Mouse (Mus musculus) liver, embryonic 18 days (tissue): ENCODE measurements around the gene Fcer2a. TPM values are rescaled to one million over a fixed set of nuclear protein-coding genes. Genes with fewer than 3 reads are reported as not detected.

Experiments
- polyA plus RNA-seq: library from polyadenylated mRNA; depleted of rRNA; stranded (reverse); fragments of >200 nt; gene quantifications from 2 replicates; pipeline ENCODE4 v1.2.3, GENCODE M21; 2012; rRNA removed

Fcer2a gene
- polyA plus RNA-seq = 0.01 and 0.02 TPM in 2 replicates

DNA sequence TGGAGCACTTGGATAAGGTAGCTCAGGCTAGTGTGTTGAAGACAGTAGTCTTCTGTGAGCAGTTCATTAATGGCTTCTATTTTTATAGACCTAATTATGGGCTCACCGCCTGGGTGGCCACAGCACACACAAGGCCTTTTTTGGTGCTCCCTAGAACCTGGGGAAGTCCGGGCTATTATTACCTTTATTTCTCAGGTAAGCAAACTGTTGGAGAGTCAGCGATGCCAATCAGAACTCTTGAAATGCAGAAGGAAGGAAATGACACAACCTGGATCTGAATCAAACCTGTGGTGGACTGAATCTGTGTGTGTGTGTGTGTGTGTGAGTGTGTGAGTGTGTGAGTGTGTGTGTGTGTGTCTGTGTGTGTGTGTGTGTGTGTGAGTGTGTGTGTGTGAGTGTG, at the start of gene Fcer2a:
Gene Fcer2a (minus strand): TSS at position 55 of the 400 bp plus-strand sequence.

DNA sequence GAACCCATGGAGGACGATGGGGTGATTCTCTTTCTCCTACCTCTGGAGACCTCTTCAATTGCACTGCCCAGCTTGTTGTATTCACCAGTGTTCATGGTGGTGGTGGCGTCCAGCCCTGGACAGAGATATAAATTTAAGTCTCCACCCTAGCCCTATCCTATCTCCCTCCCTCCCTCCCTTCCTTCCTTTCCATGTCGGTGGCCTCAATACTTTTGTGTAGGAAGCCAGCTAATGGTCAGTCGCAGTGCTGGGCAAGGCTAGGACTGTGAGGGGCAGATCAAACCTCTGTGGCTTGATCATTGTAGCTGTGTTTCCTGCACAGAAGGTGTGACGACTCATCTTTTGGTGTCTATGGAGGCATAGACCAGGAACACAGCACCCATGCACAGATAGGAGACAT, 26.6 kb upstream of the Fcer2a start, which contains the start of gene Clec4g:
Gene Clec4g (minus strand): TSS at position 101 of the 400 bp plus-strand sequence.

DNA sequence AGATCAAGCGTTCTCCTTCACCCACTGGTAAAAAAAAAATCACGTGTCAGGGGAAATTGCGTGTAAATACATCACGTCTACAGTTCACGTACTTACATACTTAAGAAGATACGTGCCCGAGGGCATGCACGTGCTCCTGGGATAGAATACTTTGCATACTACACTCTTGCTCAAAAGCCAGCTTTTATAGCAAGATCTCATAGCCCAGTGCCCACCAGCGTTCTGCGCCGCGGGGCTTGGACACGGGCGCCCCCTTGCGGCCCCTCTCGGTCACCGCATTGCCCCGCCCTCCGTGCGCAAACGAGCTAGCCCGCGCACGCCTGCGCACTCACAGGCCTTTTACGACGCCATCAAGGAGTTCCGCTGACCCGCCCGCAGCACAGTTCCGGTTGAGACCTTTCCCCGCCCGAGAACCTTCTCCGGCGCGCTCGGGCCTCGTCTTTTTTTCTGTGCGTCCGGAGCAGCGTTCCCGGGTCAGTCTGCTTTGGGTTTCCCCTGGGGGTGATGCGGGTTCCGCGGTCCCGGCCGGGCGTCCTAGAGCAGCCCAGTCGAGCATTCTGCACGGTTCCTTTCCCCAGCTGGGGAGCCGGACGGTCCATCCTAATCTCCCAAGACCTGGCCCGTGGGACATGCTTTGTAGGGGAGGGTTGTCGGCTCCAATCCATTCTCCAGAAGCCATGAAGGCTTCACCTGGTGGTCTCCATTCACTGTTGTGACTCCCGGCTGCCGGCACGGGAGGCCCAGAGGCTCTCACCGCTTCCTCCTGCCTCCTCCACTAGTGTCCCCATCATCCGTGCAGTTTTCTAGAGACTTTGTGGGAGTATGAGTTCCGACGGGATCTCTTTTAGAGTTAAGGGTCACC, 17.6 kb downstream of the Fcer2a start, which contains the start of gene Trappc5:
Gene Trappc5 (plus strand): TSS at position 169 of the 862 bp plus-strand sequence.

GRCm38 (mm10) chr8:3671980-3672491, 21.9 kb downstream of the Fcer2a start, which contains the start of gene Fcor:
Gene Fcor (minus strand): TSS chr8:3672362.

DNA sequence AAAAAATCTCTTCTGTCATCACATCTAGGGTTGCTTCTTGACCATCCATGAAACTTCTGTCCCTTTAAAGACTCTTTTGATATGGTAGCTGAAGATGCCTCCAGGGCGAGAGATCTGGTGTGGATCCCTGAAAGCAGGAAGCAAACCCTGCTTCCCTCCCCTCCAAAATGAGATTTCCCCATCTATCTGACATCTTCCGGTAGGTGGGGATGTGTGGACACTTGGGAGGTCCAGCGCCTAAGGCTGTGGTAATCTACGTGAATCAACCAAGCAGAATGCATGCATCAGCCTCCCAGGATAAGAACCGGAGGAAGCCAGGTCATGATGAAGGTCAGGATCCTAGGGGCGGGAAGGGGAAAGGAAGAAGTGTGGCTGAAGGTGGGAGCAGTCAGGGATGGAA, 28.5 kb downstream of the Fcer2a start, which contains the start of gene Mcemp1:
Gene Mcemp1 (plus strand): TSS at position 248 of the 400 bp plus-strand sequence.

DNA sequence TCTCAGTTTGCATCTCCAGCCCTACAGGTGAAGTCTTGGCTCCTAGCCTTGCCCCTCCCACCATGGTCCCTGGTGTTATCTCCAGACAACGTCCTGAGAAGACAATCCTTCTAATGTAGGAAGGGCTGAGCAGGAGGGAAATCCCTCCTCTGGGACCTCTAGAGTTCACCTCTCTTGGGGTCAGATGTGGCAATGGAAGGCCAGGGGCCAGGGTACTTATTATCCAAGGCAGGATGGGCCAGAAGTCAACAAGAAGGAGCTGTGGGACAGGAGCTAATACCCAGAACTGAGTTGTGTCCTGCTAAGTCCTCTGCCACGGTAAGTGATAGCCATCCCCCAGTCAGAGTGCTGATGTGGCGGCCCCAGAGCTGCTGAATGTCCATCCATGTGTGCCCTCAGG, 38.4 kb downstream of the Fcer2a start, which contains the start of gene Retn:
Gene Retn (plus strand): TSS at position 245 of the 400 bp plus-strand sequence.

Other genes with a start within 250 kb of the Fcer2a start
- 10.3 and 11.4 TPM in 2 replicates for gene Pex11g, start 226.5 kb downstream of the Fcer2a start, polyA plus RNA-seq
- gene Tex45, start 223.3 kb downstream of the Fcer2a start, polyA plus RNA-seq = not detected in 2 replicates
- gene Zfp358, start 201.0 kb downstream of the Fcer2a start, polyA plus RNA-seq = 8.1 and 9.2 TPM in 2 replicates
- 33.2 and 36.6 TPM in 2 replicates for gene Mcoln1, start 193.7 kb downstream of the Fcer2a start, polyA plus RNA-seq
- 9.6 and 10.9 TPM in 2 replicates for gene Pnpla6, start 178.8 kb downstream of the Fcer2a start, polyA plus RNA-seq
- 7.4 and 9.2 TPM in 2 replicates for gene C330021F23Rik, start 126.2 kb downstream of the Fcer2a start, polyA plus RNA-seq
- gene Camsap3, start 106.9 kb downstream of the Fcer2a start, polyA plus RNA-seq = 7.4 and 9.1 TPM in 2 replicates
- 20.2 and 22.1 TPM in 2 replicates for gene Xab2, start 72.9 kb downstream of the Fcer2a start, polyA plus RNA-seq
- 23.7 and 25.8 TPM in 2 replicates for gene Pet100, start 72.6 kb downstream of the Fcer2a start, polyA plus RNA-seq
- gene Pcp2, start 68.6 kb downstream of the Fcer2a start, polyA plus RNA-seq = not detected in 2 replicates
- 78.9 and 92.8 TPM in 2 replicates for gene Stxbp2, start 63.2 kb downstream of the Fcer2a start, polyA plus RNA-seq
- gene Retn, start 38.4 kb downstream of the Fcer2a start, polyA plus RNA-seq = 0.06 TPM in 1 of 2 replicates, not detected in the other
- gene Mcemp1, start 28.4 kb downstream of the Fcer2a start, polyA plus RNA-seq = 12.0 and 17.8 TPM in 2 replicates
- gene Fcor, start 21.8 kb downstream of the Fcer2a start, polyA plus RNA-seq = 2.7 and 5.0 TPM in 2 replicates
- 15.3 and 16.1 TPM in 2 replicates for gene Trappc5, start 17.9 kb downstream of the Fcer2a start, polyA plus RNA-seq
- gene Clec4g, start 26.5 kb upstream of the Fcer2a start, polyA plus RNA-seq = 19.1 and 23.2 TPM in 2 replicates
- 0.09 and 0.14 TPM in 2 replicates for gene Cd209a, start 54.8 kb upstream of the Fcer2a start, polyA plus RNA-seq
- not detected in 2 replicates for gene Cd209e, start 160.1 kb upstream of the Fcer2a start, polyA plus RNA-seq
- gene Cd209d, start 184.4 kb upstream of the Fcer2a start, polyA plus RNA-seq = not detected in 2 replicates
- 0.06 TPM in 1 of 2 replicates, not detected in the other for gene Cd209b, start 232.7 kb upstream of the Fcer2a start, polyA plus RNA-seq